Mouse (Mus musculus): ENCODE results near the gene Abl2. TPM values are rescaled to one million over a fixed set of nuclear protein-coding genes. Genes with fewer than 3 reads are reported as not detected.
A peak's percentile ranks its signal among the peaks of the same experiment; 100 is the strongest.

The Abl2 gene
- polyA plus RNA-seq, 1 experiment from 2014 or later = 10.1 TPM

DNA sequence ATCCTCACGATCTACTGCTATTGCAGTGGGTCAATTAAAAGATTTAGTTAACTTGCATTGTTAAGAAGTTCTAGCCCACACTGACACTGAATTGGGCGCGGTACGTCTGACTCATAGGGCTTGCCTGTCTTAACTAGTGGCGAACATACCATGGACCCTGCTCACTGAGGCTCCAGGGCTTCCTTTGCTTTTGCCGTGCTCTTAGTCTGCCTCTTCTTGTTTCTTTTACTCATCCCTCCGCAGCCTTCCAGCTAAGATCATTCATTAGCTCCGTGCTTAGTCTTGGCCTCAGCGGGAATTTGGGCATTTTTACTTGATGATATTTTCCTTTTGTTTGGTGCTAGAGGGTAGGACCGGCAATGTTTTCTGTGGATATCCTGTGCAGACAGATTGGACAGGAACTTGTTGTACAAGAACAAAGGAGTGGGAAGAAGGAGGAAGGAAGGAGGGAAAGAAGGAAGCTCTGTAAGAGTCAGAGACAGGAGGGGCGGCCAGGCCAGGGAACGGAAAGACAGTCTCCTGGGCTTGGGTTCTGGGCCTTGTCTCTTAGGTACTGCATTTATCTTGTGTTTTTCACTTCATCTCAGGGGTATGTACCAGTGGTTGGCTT is 58.5 kb downstream of the Abl2 start:
- Histone ChIP-seq H3K9ac (replicated peaks; ENCODE audit: low read depth, low read length) (no peak overlapping the region), H3K9me3 (ENCODE audit: control insufficient read depth, low read length) (no peaks in the 10 kb centered on the region), H3K4me1 (ENCODE audit: control insufficient read depth, insufficient read depth, low read length) (peaks cover 16% of the 10 kb centered on the region), H3K4me3 (ENCODE audit: low read depth, low read length) (no peak overlapping the region), H3K27me3 (ENCODE audit: control insufficient read depth, insufficient read depth, low read length) (no peaks in the 10 kb centered on the region), H3K36me3 (ENCODE audit: control insufficient read depth, insufficient read depth, low read length) (no peaks in the 10 kb centered on the region), H3K27ac (ENCODE audit: low read depth, low read length) (no peak overlapping the region), H3K4me2 (ENCODE audit: low read depth, low read length) (no peak overlapping the region)
- 37% methylated on average over 12 of the region's 12 CpGs for WGBS
- no peak for ATAC-seq (ENCODE audit: low read depth)

DNA sequence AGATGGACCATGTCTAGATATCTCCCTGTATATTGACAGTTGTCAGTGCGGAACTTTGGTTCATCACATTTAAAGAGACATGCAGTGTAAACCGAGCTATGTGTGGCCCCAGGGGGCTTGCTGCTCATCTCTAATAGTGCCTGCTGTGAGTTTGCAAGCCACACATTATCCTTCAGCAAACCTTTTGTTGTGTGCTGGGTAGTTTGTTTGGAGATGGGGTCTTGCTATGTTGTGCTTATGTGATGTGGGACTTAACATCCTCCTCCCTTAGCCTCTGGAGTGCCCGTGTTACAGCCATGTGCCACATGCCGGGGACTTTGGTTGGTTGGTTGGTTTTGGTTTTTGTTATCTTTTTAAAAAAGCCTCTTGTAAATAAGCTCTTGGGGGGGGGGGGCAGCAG is 59.2 kb downstream of the Abl2 start:
- 52% methylated on average over 4 of the region's 4 CpGs for WGBS
- Histone ChIP-seq H3K4me3 (ENCODE audit: low read depth, low read length) (no peak overlapping the region), H3K36me3 (ENCODE audit: control insufficient read depth, insufficient read depth, low read length) (no peaks in the 10 kb centered on the region; the same call in 1 of the 2 replicates)

DNA sequence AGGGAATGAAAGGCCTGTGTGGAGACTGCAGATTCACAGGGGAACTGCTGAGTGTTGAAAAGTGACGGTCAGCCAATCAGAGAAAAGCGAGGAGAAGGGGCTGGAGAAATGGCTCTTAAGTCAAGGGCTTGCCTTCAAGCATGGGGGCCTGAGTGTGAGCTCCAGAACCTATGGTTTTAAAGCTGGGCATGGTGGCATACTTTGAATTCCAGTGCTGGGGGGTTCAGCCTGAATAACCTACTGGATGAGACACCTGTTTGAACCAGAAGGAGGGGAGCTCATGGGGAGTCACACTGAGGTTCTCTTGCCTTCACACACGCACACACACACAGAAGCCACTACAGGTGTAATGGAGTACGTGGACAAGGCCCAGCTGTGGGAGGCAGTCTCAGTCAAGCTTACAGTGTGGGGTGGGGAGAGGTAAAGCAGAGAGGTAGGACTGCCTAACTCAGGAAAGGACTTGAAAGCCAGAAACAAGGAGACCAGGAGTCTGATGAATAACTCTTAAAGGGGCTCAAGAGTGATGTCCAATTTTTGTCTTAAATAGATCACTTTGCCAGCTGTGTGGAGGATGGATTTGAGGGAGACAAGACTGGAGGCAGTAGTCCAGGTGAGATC is 61.8 kb downstream of the Abl2 start:
- WGBS = 73% methylated on average over 4 of the region's 4 CpGs
- Histone ChIP-seq H3K4me3 (ENCODE audit: low read depth, low read length) (no peak overlapping the region), H3K27me3 (ENCODE audit: control insufficient read depth, insufficient read depth, low read length) (no peaks in the 10 kb centered on the region), H3K4me2 (ENCODE audit: low read depth, low read length) (no peak overlapping the region), H3K9me3 (ENCODE audit: control insufficient read depth, low read length) (no peaks in the 10 kb centered on the region), H3K4me1 (ENCODE audit: control insufficient read depth, insufficient read depth, low read length) (peaks cover 8% of the 10 kb centered on the region), H3K36me3 (ENCODE audit: control insufficient read depth, insufficient read depth, low read length) (no peaks in the 10 kb centered on the region; the same call in 1 of the 2 replicates), H3K9ac (replicated peaks; ENCODE audit: low read depth, low read length) (no peak overlapping the region), H3K27ac (ENCODE audit: low read depth, low read length) (no peak overlapping the region)
- ATAC-seq (ENCODE audit: low read depth) = no peak

More for the DNA sequence above, 59.2 kb downstream of the Abl2 start:
- Histone ChIP-seq H3K27me3 (ENCODE audit: control insufficient read depth, insufficient read depth, low read length) (no peaks in the 10 kb centered on the region), H3K4me2 (ENCODE audit: low read depth, low read length) (no peak overlapping the region), H3K27ac (ENCODE audit: low read depth, low read length) (no peak overlapping the region), H3K9me3 (ENCODE audit: control insufficient read depth, low read length) (no peaks in the 10 kb centered on the region), H3K4me1 (ENCODE audit: control insufficient read depth, insufficient read depth, low read length) (peaks cover 16% of the 10 kb centered on the region), H3K9ac (replicated peaks; ENCODE audit: low read depth, low read length) (no peak overlapping the region)
- no peak for ATAC-seq (ENCODE audit: low read depth)

DNA sequence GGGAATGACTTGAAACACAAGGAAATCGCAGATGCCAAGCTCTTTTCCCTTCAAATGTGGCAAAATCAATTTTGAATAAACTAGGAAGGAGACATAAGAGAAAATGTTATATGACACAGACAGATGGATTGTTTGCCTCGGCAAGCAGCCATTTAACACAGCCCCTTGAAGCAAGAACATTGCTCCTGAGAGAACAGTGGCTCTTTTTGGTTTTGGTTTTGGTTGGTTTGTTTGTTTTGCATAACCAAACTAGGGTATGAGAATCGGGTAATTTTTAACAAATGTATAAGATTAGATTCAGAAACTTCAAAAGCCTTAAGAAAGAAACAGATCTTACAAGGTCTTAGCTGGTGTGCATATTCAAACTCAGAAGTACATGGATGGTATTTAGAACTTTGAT is 62.4 kb downstream of the Abl2 start:
- Histone ChIP-seq H3K36me3 (ENCODE audit: control insufficient read depth, insufficient read depth, low read length) (no peaks in the 10 kb centered on the region; the same call in 1 of the 2 replicates), H3K9me3 (ENCODE audit: control insufficient read depth, low read length) (no peaks in the 10 kb centered on the region), H3K27me3 (ENCODE audit: control insufficient read depth, insufficient read depth, low read length) (no peaks in the 10 kb centered on the region), H3K4me3 (ENCODE audit: low read depth, low read length) (no peak overlapping the region), H3K9ac (replicated peaks; ENCODE audit: low read depth, low read length) (no peak overlapping the region), H3K4me2 (ENCODE audit: low read depth, low read length) (no peak overlapping the region), H3K4me1 (ENCODE audit: control insufficient read depth, insufficient read depth, low read length) (peaks cover 2% of the 10 kb centered on the region), H3K27ac (ENCODE audit: low read depth, low read length) (no peak overlapping the region)
- WGBS = 82% methylated on average over 3 of the region's 3 CpGs
- no peak for ATAC-seq (ENCODE audit: low read depth)

DNA sequence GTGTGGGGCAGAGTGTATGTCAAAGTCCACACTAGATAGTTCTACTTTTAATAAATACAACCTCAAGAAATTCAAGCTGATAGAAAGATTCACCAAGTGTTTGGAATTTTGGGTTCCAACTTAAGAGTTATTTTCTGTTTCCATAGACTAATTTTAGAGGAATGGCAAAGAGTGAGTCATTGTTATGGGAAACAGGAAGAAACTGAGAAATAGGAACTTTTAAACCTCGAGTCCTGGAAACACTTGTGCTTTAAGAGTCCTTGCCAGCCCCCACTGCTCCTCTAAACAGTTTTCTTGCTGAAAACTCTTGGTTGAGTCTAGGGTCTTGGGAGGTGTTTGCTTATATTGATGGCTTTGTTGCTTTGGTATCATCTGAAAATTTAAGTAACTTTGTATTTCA is 65.6 kb downstream of the Abl2 start:
- Histone ChIP-seq H3K9ac (replicated peaks; ENCODE audit: low read depth, low read length) (no peak overlapping the region), H3K9me3 (ENCODE audit: control insufficient read depth, low read length) (no peaks in the 10 kb centered on the region), H3K4me1 (ENCODE audit: control insufficient read depth, insufficient read depth, low read length) (no peaks in the 10 kb centered on the region), H3K27me3 (ENCODE audit: control insufficient read depth, insufficient read depth, low read length) (no peaks in the 10 kb centered on the region), H3K27ac (ENCODE audit: low read depth, low read length) (no peak overlapping the region), H3K4me3 (ENCODE audit: low read depth, low read length) (no peak overlapping the region), H3K4me2 (ENCODE audit: low read depth, low read length) (no peak overlapping the region), H3K36me3 (ENCODE audit: control insufficient read depth, insufficient read depth, low read length) (no peaks in the 10 kb centered on the region; the same call in 1 of the 2 replicates)
- WGBS = 82% methylated on average over 1 of the region's 1 CpGs
- ATAC-seq (ENCODE audit: low read depth) = no peak

DNA sequence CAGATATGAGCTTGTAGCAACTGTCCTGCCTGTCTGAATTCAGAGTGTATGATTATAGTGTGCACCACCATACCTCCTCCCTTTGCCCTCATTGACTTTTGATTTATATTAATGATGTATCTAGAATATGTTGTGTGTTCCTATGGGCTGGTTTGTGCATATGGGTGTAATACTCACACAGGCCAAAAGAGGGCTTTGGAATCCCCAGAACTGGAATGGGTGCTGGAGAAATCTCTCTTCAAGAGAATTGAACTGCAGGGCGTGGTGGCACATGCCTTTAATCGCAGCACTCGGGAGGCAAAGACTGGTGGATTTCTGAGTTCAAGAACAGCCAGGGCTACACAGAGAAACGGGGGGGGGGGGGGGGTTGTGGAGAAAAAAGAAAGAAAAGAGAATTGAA is 68.1 kb downstream of the Abl2 start:
- Histone ChIP-seq H3K36me3 (ENCODE audit: control insufficient read depth, insufficient read depth, low read length) (peaks cover 10% of the 10 kb centered on the region), H3K27me3 (ENCODE audit: control insufficient read depth, insufficient read depth, low read length) (no peaks in the 10 kb centered on the region), H3K9me3 (ENCODE audit: control insufficient read depth, low read length) (no peaks in the 10 kb centered on the region), H3K4me3 (ENCODE audit: low read depth, low read length) (no peak overlapping the region), H3K9ac (replicated peaks; ENCODE audit: low read depth, low read length) (no peak overlapping the region), H3K27ac (ENCODE audit: low read depth, low read length) (no peak overlapping the region), H3K4me1 (ENCODE audit: control insufficient read depth, insufficient read depth, low read length) (no peaks in the 10 kb centered on the region), H3K4me2 (ENCODE audit: low read depth, low read length) (no peak overlapping the region)
- ATAC-seq (ENCODE audit: low read depth) = no peak
- WGBS = 89% methylated on average over 4 of the region's 4 CpGs

DNA sequence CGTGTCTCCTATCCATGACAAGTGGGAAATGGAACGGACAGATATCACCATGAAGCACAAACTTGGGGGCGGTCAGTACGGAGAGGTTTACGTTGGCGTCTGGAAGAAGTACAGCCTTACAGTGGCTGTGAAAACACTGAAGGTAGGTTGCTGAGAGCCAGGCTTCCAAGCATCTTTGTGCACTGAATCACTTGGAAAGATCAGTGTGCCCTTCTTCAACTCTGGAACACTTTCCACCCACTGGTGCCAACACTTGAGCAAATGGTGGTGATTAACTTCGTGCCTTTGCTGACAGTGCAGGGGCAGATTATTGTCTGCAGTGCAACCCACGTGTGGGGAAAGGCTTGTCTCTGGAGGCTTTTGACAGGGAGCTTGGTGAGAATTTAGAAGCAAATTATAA is 71.4 kb downstream of the Abl2 start:
- WGBS = 96% methylated on average over 8 of the region's 8 CpGs
- H3K27ac ChIP-seq (ENCODE audit: low read depth, low read length) = no peak overlapping the region
- no peak overlapping the region for H3K9ac ChIP-seq (replicated peaks; ENCODE audit: low read depth, low read length)
- ATAC-seq (ENCODE audit: low read depth) = no peak
- H3K27me3 ChIP-seq (ENCODE audit: control insufficient read depth, insufficient read depth, low read length) = no peaks in the 10 kb centered on the region
- no peaks in the 10 kb centered on the region for H3K4me1 ChIP-seq (ENCODE audit: control insufficient read depth, insufficient read depth, low read length)
- no peak overlapping the region for H3K4me3 ChIP-seq (ENCODE audit: low read depth, low read length)
- H3K9me3 ChIP-seq (ENCODE audit: control insufficient read depth, low read length) = no peaks in the 10 kb centered on the region
- peaks cover 22% of the 10 kb centered on the region; the same call in 1 of the 2 replicates for H3K36me3 ChIP-seq (ENCODE audit: control insufficient read depth, insufficient read depth, low read length)
- no peak overlapping the region for H3K4me2 ChIP-seq (ENCODE audit: low read depth, low read length)

DNA sequence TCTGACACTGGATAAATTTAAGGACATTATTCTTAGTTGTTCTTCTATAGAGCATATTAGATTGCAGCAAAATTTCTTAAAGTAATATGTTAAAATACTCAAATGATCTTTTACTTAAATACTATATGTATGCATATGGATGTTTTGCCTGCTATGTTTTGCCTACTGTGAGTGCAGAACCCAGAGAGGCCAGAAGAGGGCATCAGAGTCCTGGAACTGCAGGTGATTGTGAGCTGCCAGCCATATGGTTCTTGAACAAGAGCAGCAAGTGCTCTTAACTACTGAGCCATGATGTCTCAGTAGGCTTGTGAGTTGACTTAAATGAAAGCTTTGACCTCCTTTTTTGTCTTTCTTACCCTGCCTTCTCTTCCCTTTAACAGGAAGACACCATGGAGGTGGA is 72.4 kb downstream of the Abl2 start:
- Histone ChIP-seq H3K9ac (replicated peaks; ENCODE audit: low read depth, low read length) (no peak overlapping the region), H3K9me3 (ENCODE audit: control insufficient read depth, low read length) (no peaks in the 10 kb centered on the region), H3K4me1 (ENCODE audit: control insufficient read depth, insufficient read depth, low read length) (no peaks in the 10 kb centered on the region), H3K4me2 (ENCODE audit: low read depth, low read length) (no peak overlapping the region), H3K36me3 (ENCODE audit: control insufficient read depth, insufficient read depth, low read length) (peaks cover 22% of the 10 kb centered on the region; the same call in 1 of the 2 replicates), H3K27me3 (ENCODE audit: control insufficient read depth, insufficient read depth, low read length) (no peaks in the 10 kb centered on the region), H3K27ac (ENCODE audit: low read depth, low read length) (no peak overlapping the region), H3K4me3 (ENCODE audit: low read depth, low read length) (no peak overlapping the region)
- ATAC-seq (ENCODE audit: low read depth) = no peak

DNA sequence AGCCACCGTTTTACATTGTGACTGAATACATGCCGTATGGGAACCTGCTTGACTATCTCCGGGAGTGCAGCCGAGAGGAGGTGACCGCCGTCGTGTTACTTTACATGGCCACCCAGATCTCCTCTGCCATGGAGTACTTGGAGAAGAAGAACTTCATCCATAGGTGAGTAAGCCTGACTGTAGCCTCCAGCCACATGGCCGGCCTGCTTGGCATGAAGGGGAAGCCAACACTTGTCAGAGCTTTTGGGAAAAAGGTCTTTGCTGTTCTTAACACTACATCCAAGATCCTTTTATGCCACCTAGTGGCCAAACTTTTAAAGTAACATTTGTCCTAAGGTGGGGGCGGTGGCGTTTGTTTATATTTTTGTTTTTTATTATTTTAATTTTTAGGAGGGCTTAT is 74.5 kb downstream of the Abl2 start:
- H3K9me3 ChIP-seq (ENCODE audit: control insufficient read depth, low read length) = no peaks in the 10 kb centered on the region
- H3K27ac ChIP-seq (ENCODE audit: low read depth, low read length) = no peak overlapping the region
- H3K27me3 ChIP-seq (ENCODE audit: control insufficient read depth, insufficient read depth, low read length) = no peaks in the 10 kb centered on the region
- H3K4me3 ChIP-seq (ENCODE audit: low read depth, low read length) = no peak overlapping the region
- no peaks in the 10 kb centered on the region for H3K4me1 ChIP-seq (ENCODE audit: control insufficient read depth, insufficient read depth, low read length)
- peak; percentile 49; the same call in 1 of the 2 replicates for ATAC-seq (ENCODE audit: low read depth)
- no peak overlapping the region for H3K9ac ChIP-seq (replicated peaks; ENCODE audit: low read depth, low read length)
- peaks cover 28% of the 10 kb centered on the region; the same call in 1 of the 2 replicates for H3K36me3 ChIP-seq (ENCODE audit: control insufficient read depth, insufficient read depth, low read length)
- WGBS = 81% methylated on average over 10 of the region's 10 CpGs
- no peak overlapping the region for H3K4me2 ChIP-seq (ENCODE audit: low read depth, low read length)

Measured in neural tube, embryonic 14.5 days (tissue).